Mouse (Mus musculus) gastrocnemius, postnatal 10 days (tissue): ENCODE measurements at regions not wholly inside any gene's neighbourhood (a gene's known extent, or its start where the extent isn't known, plus 50 kb on each side); places are given as distances from the start of the nearest gene placed in this dataset.

ENCODE experiments used
- DNase-seq: peaks from one replicate; pipeline ENCODE4 v3.0.0; 2021; ENCODE audit warnings: mixed read lengths

DNA sequence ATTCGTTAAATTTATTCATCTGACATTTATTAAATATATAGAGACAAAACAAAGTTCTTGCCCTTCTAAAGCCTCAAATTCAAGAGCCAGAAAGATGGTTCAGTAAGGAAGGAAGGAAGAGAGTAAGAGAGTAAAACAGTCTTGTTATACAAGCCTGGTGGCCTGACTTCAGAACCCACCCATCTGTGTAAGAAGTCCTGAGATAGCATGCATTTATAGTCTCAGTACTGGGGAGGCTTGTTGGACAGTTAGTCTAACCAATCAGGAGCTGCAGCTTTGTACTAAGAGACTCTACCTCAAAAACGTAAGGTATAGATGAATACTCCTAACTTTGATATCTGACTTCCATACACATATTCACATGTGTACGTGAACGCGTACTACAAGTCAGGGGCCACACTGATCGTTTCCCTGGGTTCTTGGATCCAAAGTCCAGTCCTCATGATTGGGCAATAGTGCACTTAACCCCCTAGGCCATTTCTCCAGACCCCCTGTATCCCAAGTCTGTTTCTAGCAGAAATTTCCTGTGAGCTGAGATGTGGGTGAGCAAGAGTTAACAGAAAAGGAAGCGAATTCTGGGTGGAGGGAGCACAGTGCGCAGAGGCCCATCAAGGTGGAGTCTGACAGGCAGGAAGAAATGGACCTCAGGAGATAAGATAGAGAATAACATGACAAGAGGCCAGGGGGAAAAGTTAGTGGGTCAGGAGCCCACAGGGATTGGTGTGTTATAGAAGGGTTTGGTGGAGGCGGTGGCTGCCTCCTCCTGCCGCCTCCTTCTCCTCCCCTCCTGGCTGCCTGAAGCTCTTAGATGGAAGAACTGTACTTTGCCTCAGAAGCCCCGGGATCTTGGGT, 187.0 kb downstream of the Kit start:
- no peak for DNase-seq

DNA sequence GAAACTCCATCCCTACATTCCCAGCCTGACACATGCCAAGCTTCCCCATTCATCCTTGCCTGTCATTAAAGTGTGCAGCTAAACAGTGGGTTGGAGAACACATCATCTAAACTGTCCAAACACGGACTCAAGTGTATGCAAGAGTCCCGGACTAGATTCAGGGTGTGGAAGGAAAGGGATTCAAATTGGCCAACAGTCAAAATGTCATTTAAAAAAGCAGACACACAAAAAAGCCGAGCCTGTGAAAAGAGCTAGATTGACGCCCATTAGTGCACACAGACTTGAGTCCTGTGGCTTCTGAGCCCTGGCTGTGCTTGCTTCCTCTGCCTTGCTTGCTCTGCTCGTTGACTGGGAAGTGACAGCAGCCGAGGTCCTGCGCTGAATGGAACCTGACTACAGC, 181.5 kb downstream of the Kit start:
- no peak for DNase-seq

DNA sequence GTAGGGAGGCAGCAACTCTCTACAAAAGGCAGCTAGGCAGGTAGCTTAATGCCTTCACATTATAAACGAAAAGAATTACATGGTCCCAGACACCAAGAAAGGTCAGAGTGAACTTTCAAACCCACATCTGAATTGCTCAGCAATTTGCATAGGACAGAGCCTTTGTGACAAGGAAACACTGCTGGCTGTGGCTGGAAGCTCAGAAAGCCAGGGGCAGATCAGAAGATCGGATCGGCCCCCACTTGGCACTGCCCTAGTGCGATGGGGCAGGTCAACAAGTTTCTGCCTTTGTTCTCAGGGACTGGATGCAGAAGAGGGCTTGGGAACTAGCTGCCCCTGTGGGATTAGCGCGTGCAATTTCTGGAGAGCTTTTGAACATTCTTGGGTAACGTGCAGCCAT, 179.6 kb downstream of the Kit start:
- DNase-seq, result no peak

DNA sequence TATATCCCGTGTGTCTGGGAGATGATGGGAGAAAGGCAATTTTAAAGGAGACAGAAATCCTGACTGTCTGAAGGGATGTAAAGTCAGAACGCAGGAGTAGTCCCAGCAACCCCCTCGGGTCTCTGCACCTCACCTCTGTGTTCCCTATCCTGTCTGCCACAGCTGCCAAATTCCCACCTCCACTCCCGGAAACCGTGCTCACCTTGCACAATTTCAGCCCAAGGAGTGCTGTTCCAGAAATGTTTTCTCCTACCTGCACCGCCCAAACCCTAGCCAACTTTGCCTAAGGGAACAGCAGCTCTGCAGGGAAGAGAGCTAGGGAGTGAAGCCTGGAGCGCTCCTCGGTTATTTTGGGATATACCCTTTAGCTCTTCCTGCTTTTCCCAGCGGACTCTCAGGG, 170.6 kb downstream of the Kit start:
- no peak for DNase-seq

DNA sequence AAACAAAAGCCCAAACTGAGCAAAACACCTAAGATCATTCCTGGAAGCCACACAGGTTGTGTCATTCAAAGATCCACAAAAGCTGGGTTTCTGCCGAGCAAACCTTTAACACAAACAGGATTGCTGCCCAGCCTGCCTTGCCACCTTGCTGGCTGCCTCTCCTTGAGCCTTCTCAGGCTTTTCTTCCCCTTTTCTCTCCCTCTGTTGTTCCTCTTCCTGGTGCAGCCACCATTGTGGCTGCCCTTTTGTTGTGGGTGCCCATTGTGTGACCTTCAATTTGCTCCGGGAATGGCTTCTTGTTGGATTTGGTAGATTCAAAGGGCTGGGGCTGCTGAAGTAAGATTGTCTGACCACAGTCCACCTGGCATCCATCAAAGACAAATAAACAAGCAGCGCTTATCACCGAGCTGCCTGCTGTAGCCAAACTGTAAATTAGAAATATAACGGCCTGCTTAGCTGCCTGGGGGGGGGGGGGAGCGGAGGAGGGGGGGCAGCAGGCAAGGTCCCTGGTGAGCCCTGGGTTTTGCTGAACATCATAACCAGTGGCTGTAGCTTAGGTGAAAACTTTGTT, 169.8 kb downstream of the Kit start:
- no peak for DNase-seq

DNA sequence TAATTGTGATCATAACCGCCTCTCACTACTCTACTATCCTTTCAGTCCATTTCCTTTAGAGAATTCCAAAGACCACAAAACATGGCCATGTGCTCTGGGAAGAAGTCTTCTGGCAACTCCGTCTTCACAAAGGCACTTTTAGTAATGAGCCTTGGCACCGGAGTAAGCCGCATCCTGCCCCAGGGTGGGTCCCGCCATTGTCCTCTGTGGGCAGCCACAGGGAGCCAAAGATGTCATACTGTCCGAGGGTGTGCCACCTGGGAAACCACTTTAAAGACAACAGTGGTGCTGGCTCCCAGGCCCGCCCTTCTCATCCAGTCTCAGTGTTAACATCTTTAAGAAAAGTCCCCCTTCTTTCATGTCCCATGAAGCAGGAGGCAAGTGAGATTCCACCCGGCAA, 164.6 kb downstream of the Kit start:
- DNase-seq, result no peak

DNA sequence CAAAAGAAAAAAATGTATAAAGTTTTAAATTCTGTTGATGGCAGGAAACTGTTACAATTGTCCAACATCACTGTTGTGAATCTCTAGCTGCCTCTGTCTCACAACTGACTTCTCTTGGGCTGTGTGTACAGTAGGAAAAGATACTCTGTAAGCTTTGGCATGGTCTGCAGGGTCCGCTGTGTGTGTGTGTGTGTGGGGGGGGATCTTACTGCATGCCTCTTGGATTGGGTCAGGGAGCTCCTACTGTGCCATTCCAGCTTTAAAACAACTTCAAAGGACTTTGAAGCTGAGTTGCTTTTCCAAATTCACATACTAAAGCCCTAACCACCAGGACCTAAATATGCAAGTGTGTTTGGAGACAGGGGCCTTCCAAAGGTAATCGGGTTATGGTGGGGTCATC, 163.7 kb downstream of the Kit start:
- no peak for DNase-seq

DNA sequence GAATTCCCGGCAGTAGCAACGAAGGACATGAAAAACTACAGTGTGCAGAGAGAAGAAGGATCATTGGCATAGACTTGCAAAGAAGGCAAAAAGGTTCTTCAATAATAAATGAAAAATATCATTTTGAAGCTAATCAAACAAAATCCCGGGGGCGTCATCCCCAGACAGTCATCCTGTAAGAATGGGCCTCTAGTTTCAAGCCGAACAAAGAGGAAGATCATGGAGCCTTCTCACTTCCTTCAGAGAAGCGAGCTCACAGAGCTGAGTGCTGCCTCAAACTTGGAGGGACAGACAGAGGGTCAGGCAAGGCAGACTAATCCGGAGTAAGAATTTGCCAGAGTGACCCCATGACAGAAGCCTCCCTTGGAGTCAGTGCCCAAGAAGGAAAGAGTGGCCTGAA, 163.0 kb downstream of the Kit start:
- DNase-seq, result no peak

DNA sequence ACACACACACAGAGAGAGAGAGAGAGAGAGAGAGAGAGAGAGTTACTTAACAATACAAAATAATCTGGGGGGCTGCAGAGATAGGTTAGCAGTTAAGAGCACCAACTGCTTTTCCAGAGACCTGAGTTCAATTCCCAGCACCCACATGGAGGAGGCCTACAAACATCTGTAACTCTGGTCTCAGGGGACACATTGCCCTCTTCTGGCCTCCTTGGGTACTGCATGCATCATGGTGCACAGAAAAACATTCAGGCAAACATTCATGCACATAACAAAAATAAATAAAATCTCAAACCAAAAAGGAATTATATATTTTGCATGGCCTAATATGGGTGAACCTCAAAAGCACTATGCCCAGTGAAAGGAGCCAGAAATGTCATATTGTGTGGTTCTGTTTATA, 161.6 kb downstream of the Kit start:
- no peak for DNase-seq

DNA sequence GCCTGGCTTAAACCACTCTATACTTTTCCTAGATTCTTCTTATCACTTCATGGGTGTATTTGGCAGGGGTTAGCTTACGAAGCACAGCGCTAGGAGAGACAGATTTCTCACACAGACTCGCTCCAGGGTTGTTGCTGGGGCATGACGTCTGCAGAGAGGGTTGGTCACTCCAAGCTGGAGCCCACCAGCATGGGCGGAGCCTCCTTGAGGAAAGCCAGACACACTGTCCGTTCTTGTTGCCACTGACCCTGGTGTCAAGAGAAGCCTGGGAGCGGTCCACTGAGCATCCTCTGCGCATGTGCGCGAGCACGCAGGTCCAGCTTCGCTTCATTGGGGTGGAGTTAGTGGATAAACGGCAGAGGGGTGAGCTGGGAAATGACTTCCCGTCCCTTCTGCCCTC, 159.8 kb downstream of the Kit start:
- DNase-seq, result no peak

DNA sequence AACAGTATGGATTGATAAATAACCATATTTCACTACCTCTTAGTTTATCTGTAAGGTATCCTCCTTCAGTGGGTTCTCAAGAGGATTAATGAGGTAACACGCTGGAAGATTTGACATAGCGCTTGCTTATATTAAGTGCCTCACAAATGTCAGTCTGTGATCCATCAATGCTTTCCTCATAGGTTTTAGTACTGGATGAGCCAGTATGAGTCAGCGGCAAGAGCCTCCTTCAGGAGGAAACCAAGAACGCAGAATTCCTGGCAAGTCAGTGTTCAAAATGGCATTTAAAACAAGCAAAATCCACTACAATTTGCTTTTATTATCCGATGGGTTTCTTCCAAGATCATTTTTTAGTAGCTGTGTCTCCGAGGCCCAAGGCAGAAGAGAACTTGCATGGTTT, 159.3 kb downstream of the Kit start:
- DNase-seq, result no peak

DNA sequence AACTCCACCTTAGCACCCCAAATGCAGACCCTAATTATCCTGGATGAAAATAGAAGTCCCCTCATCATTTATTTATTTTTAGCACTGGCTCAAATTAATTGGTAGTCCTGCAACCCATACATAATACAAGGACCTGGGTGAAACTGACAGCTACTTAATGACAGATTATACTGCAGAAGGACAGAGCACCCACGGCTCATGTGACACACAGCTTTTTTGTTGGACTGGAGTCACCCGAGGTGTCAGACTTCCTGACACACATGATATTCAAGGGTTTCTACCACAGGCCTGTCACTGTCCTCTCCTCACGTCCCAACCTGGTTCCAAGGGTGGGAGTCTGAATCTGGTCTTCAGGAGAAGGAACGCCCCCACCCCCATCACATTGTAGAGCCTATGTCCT, 156.5 kb downstream of the Kit start:
- no peak for DNase-seq

DNA sequence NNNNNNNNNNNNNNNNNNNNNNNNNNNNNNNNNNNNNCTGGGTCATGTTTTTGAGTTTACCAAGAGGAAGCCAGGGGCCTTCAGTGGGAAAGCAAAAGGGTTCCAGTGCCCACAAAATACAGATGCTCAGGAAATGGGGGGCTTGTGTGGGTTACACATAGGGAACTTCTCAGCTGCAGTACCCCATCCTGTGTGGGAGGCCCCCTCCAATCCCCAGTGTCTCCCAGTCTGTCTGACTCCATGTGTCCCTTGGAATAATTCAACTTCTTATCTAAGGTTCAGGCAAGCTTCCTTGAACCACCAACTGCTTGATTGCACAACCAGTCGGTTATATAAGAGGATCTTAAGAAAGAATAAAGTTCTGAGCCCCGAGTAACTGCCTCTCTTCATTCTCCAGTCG, 156.0 kb downstream of the Kit start:
- no peak for DNase-seq

DNA sequence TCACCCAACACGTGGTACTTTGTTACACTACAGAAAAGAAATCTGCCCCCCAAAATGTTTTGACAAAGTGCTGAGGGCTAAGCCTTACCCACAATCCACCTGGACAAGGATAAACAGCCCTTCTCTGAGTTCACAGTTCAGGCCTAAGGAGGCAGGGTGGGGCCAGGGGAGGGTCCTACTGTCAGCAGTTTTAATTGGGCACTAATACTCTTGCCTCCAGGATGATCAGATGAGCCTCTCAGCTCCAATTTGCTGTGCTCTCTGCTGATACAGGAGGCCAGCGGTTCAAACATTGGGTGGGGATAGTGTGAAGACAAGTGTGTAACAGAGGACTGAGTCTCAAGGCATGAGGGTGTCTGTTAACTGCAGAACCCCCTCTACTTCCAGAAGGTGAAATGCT, 146.6 kb downstream of the Kit start:
- DNase-seq, result no peak

DNA sequence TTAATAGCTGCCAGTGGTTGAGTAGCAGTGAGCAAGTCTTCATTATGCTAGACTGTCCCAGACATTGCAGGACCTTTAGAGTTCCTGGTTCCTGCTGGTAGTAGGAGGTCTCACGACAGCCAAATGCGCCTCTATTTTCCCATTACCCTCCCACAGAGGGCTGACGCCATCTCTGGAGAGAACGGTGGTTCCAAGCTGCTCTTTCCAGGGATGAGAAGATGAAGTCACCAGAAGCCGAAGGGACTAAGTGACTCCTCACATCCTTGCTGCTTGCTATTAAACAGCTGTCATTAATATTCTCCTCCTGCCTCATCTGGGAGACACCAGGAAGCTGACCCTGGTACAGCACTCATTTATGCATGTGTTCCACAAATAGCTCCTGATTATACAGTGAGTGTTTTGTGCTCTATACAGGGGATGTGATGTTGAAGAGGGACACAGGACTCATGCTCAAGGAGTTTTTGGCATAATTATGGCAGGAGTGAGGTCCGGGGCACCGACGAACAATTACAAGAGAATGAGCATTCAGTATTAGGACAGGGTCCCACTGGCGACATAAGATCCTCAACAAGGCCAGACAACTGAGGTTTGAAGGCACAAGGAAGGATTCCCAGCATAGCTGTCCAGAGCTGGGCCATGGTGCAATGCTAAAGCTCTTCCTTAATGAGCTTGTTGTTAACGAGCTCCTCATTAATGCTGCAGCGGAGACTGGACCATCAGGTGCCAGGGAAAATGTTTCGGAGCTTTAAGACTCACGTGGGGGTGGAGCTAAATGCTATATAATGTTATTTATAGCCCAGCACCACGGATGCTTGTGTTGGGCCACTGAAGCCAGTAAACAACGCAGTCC, 145.6 kb downstream of the Kit start:
- no peak for DNase-seq

DNA sequence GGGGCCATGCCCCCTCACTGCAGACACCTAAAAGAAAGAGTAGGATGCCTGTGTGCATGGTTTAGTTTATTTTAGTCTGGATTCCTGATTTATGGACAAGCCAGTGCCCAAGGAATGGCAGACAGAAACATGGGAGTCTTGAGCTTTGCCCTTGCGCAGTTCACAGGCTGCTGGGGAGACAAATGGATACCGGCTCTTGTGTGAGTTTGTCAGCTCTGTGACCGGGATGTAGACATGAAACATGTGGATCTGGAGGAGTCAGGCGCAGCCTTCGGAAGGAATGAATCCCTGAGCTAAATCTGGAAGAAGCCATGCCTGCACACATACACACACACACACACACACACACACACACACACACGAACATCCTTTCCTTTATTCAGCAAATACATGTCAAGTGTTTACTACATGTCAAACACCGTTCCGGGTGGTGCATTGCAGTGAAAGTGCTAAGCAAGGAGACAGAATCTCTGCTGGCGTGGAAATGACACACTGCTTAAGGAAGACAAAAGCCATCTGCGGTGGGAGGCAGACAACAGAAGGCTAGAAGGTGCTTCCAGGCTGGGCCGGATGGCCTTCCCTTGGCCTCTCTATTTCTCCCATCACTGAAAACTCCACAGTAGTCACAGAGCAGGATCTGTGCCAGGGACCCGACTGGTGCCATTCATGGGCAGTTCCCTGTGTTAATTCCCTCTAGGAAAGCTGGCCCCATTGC, 144.0 kb downstream of the Kit start:
- DNase-seq, result no peak
